Mouse (Mus musculus): ENCODE measurements around the gene Akap7. TPM values are rescaled to one million over a fixed set of nuclear protein-coding genes. Genes with fewer than 3 reads are reported as not detected.
A peak's percentile ranks its signal among the peaks of the same experiment; 100 is the strongest.
"Not testable (repeated sequence)": the region's sequence is repeated elsewhere in the genome, so short reads cannot be mapped to it uniquely, and the experiment has no call there.

The Akap7 gene
- total and polyA plus RNA-seq, 3 experiments, result 1.9 to 7.7 TPM; not detected in 1

GRCm38 (mm10) chr10:25186240-25186639 lies 121.4 kb downstream of the Akap7 start:
- not testable (repeated sequence) for H3K27ac ChIP-seq (ENCODE audit: control insufficient read depth, low read depth, low read length); H3K9ac ChIP-seq (ENCODE audit: control insufficient read depth, low read depth, low read length, poor library complexity, severe bottlenecking); H3K4me3 ChIP-seq (ENCODE audit: control insufficient read depth in 1 of 2, insufficient read depth in 1 of 2, low read depth in 2 of 2, low read length in 2 of 2); H3K27me3 ChIP-seq (ENCODE audit: control insufficient read depth in 1 of 2, insufficient read depth in 2 of 2, low read length in 2 of 2); H3K79me2 ChIP-seq (ENCODE audit: control insufficient read depth, insufficient read depth, low read length, poor library complexity); H3K4me1 ChIP-seq (ENCODE audit: control insufficient read depth in 1 of 2, insufficient read depth in 2 of 2, low read length in 2 of 2); H3K9me3 ChIP-seq (replicated peaks; ENCODE audit: insufficient read depth, low read length); H3K36me3 ChIP-seq (ENCODE audit: control insufficient read depth in 1 of 2, insufficient read depth in 2 of 2, low read length in 2 of 2)
- peak; percentile 44; the same call in 1 of the 2 replicates for TF ChIP-seq MAX (IDR thresholded peaks at IDR 0.05; ENCODE audit: low read length)
- 0 out of 2 replicates have a peak, but pooled peaks have one; percentile 37 for TF ChIP-seq E2F4 (IDR thresholded peaks at IDR 0.05; ENCODE audit: borderline replicate concordance, low read depth, low read length)
- TF ChIP-seq EP300 (IDR thresholded peaks at IDR 0.05; ENCODE audit: low read depth in 1 of 2, low read length in 2 of 2), result 0 out of 4 replicates have a peak, but pooled peaks of 1 of the 2 experiments have one; percentile 8
- TF ChIP-seq USF1 (IDR thresholded peaks at IDR 0.05; ENCODE audit: low read depth, low read length), result peak; percentile 78
- DNase-seq (ENCODE audit: low read depth, low spot score), result peak; percentile 62

GRCm38 (mm10) chr10:25185691-25186090 lies 122.0 kb downstream of the Akap7 start:
- TF ChIP-seq TBP (IDR thresholded peaks at IDR 0.05; ENCODE audit: low read depth, low read length) (no peak), ZC3H11A (IDR thresholded peaks at IDR 0.05; ENCODE audit: low read depth, low read length) (no peak), POLR2A (IDR thresholded peaks at IDR 0.05; ENCODE audit: control insufficient read depth in 1 of 2, insufficient read depth in 1 of 2, low read depth in 1 of 2, low read length in 2 of 2, poor library complexity in 1 of 2) (no peak), MAFK (IDR thresholded peaks at IDR 0.05; ENCODE audit: borderline replicate concordance, low read depth, low read length) (no peak), RAD21 (IDR thresholded peaks at IDR 0.05; ENCODE audit: low read depth, low read length) (no peak), TAL1 (IDR thresholded peaks at IDR 0.05; ENCODE audit: low read length) (no peak)
- Histone ChIP-seq H3K27me3 (ENCODE audit: control insufficient read depth in 1 of 2, insufficient read depth in 2 of 2, low read length in 2 of 2) (no peaks in the 10 kb centered on the region), H3K9ac (ENCODE audit: control insufficient read depth, low read depth, low read length, poor library complexity, severe bottlenecking) (no peak overlapping the region), H3K36me3 (ENCODE audit: control insufficient read depth in 1 of 2, insufficient read depth in 2 of 2, low read length in 2 of 2) (peaks cover 0 to 4% of the 10 kb centered on the region in 2 experiments; a peak in 1 of 4 replicates), H3K4me1 (ENCODE audit: control insufficient read depth in 1 of 2, insufficient read depth in 2 of 2, low read length in 2 of 2) (0 out of 4 replicates have a peak, but pooled peaks cover 0 to 2% of the 10 kb centered on the region in 2 experiments), H3K27ac (ENCODE audit: control insufficient read depth, low read depth, low read length) (no peak overlapping the region), H3K9me3 (replicated peaks; ENCODE audit: insufficient read depth, low read length) (no peaks in the 10 kb centered on the region), H3K4me3 (ENCODE audit: control insufficient read depth in 1 of 2, insufficient read depth in 1 of 2, low read depth in 2 of 2, low read length in 2 of 2) (no peak overlapping the region), H3K79me2 (ENCODE audit: control insufficient read depth, insufficient read depth, low read length, poor library complexity) (no peaks in the 10 kb centered on the region)
- DNase-seq (ENCODE audit: low read depth, low spot score), result no peak

GRCm38 (mm10) chr10:25184819-25185603 lies 122.7 kb downstream of the Akap7 start:
- Histone ChIP-seq H3K36me3 (ENCODE audit: control insufficient read depth in 1 of 2, insufficient read depth in 2 of 2, low read length in 2 of 2) (peaks cover 0 to 4% of the 10 kb centered on the region in 2 experiments; a peak in 1 of 4 replicates), H3K27me3 (ENCODE audit: control insufficient read depth in 1 of 2, insufficient read depth in 2 of 2, low read length in 2 of 2) (no peaks in the 10 kb centered on the region), H3K79me2 (ENCODE audit: control insufficient read depth, insufficient read depth, low read length, poor library complexity) (no peaks in the 10 kb centered on the region), H3K9ac (ENCODE audit: control insufficient read depth, low read depth, low read length, poor library complexity, severe bottlenecking) (no peak overlapping the region), H3K27ac (ENCODE audit: control insufficient read depth, low read depth, low read length) (no peak overlapping the region), H3K4me1 (ENCODE audit: control insufficient read depth in 1 of 2, insufficient read depth in 2 of 2, low read length in 2 of 2) (0 out of 4 replicates have a peak, but pooled peaks cover 0 to 2% of the 10 kb centered on the region in 2 experiments), H3K9me3 (replicated peaks; ENCODE audit: insufficient read depth, low read length) (no peaks in the 10 kb centered on the region), H3K4me3 (ENCODE audit: control insufficient read depth in 1 of 2, insufficient read depth in 1 of 2, low read depth in 2 of 2, low read length in 2 of 2) (no peak overlapping the region)
- DNase-seq (ENCODE audit: low read depth, low spot score), result no peak
- TF ChIP-seq MYB (IDR thresholded peaks at IDR 0.05; ENCODE audit: low read depth, low read length), result no peak
- TF ChIP-seq POLR2A (IDR thresholded peaks at IDR 0.05; ENCODE audit: control insufficient read depth in 1 of 2, insufficient read depth in 1 of 2, low read depth in 1 of 2, low read length in 2 of 2, poor library complexity in 1 of 2), result no peak
- no peak for TF ChIP-seq ELF1 (IDR thresholded peaks at IDR 0.05; ENCODE audit: low read depth, low read length)
- TF ChIP-seq MEF2A (IDR thresholded peaks at IDR 0.05; ENCODE audit: extremely low read depth, insufficient replicate concordance, low read depth, low read length, poor library complexity, severe bottlenecking), result no peak
- TF ChIP-seq KAT2A (conservative IDR thresholded peaks at IDR 0.05; ENCODE audit: low read depth, low read length), result no peak
- TF ChIP-seq UBTF (IDR thresholded peaks at IDR 0.05; ENCODE audit: borderline replicate concordance, insufficient read depth, low read depth, low read length), result no peak
- TF ChIP-seq MAFK (IDR thresholded peaks at IDR 0.05; ENCODE audit: borderline replicate concordance, low read depth, low read length), result no peak
- no peak for TF ChIP-seq MAX (IDR thresholded peaks at IDR 0.05; ENCODE audit: low read length)
- TF ChIP-seq MXI1 (IDR thresholded peaks at IDR 0.05; ENCODE audit: low read depth, low read length), result no peak
- TF ChIP-seq MYC (IDR thresholded peaks at IDR 0.05; ENCODE audit: low read depth, low read length), result no peak
- no peak for TF ChIP-seq CHD2 (IDR thresholded peaks at IDR 0.05; ENCODE audit: low read length)
- TF ChIP-seq TBP (IDR thresholded peaks at IDR 0.05; ENCODE audit: low read depth, low read length), result no peak
